Mouse (Mus musculus): ENCODE results near the gene Trim69. TPM values are rescaled to one million over a fixed set of nuclear protein-coding genes. Genes with fewer than 3 reads are reported as not detected.
"Not testable (repeated sequence)": the region's sequence is repeated elsewhere in the genome, so short reads cannot be mapped to it uniquely, and the experiment has no call there.

The Trim69 gene
- total RNA-seq, 2 experiments from 2014 or later = not detected

GRCm38 (mm10) chr2:122194509-122194929 is 34.0 kb downstream of the Trim69 start:
- ATAC-seq (ENCODE audit: poor library complexity, severe bottlenecking) = peak; percentile 45; the same call in 1 of the 2 replicates

GRCm38 (mm10) chr2:122201501-122201900 is 41.0 kb downstream of the Trim69 start:
- ATAC-seq (ENCODE audit: poor library complexity, severe bottlenecking) = no peak

- peak; percentile 27; the same call in 1 of the 2 replicates for ATAC-seq (ENCODE audit: poor library complexity, severe bottlenecking)
Observed at GRCm38 (mm10) chr2:122206440-122207107, 46.1 kb downstream of the Trim69 start.

GRCm38 (mm10) chr2:122210534-122211228 is 50.2 kb downstream of the Trim69 start:
- no peak for ATAC-seq (ENCODE audit: poor library complexity, severe bottlenecking)

GRCm38 (mm10) chr2:122217075-122217474 is 56.6 kb downstream of the Trim69 start:
- not testable (repeated sequence) for ATAC-seq (ENCODE audit: poor library complexity, severe bottlenecking)

GRCm38 (mm10) chr2:122218234-122218633 is 57.7 kb downstream of the Trim69 start:
- peak; percentile 52; the same call in 1 of the 2 replicates for ATAC-seq (ENCODE audit: poor library complexity, severe bottlenecking)

- no peak for ATAC-seq (ENCODE audit: poor library complexity, severe bottlenecking)
Observed at GRCm38 (mm10) chr2:122221378-122221777, 60.9 kb downstream of the Trim69 start.

GRCm38 (mm10) chr2:122221798-122222197 is 61.3 kb downstream of the Trim69 start:
- no peak for ATAC-seq (ENCODE audit: poor library complexity, severe bottlenecking)

- ATAC-seq (ENCODE audit: poor library complexity, severe bottlenecking) = peak; percentile 64
Observed at GRCm38 (mm10) chr2:122222272-122222671, 61.8 kb downstream of the Trim69 start.

- no peak for ATAC-seq (ENCODE audit: poor library complexity, severe bottlenecking)
Observed at GRCm38 (mm10) chr2:122223654-122224053, 63.2 kb downstream of the Trim69 start.

Other genes starting within 250 kb of the Trim69 start
- gene Ctdspl2, start 204.7 kb upstream of the Trim69 start, total RNA-seq (2015) = 41.3 and 44.9 TPM in 2 replicates
- 57.7 and 69.8 TPM in 2 replicates for gene Ctdspl2, start 204.7 kb upstream of the Trim69 start, total RNA-seq (2017)
- 0.07 and 0.18 TPM in 2 replicates for gene Mageb3, start 204.6 kb upstream of the Trim69 start, total RNA-seq (2015)
- 0.11 and 0.41 TPM in 2 replicates for gene Mageb3, start 204.6 kb upstream of the Trim69 start, total RNA-seq (2017)
- 14.5 and 15.3 TPM in 2 replicates for gene Eif3j1, start 132.2 kb upstream of the Trim69 start, total RNA-seq (2015)
- gene Eif3j1, start 132.2 kb upstream of the Trim69 start, total RNA-seq (2017) = 16.4 and 17.2 TPM in 2 replicates
- gene Spg11, start 42.3 kb upstream of the Trim69 start, total RNA-seq (2015) = 11.2 TPM in 2 replicates
- 14.8 and 15.3 TPM in 2 replicates for gene Spg11, start 42.3 kb upstream of the Trim69 start, total RNA-seq (2017)
- gene B2m, start 13.0 kb upstream of the Trim69 start, total RNA-seq (2015) = 5,498 and 5,622 TPM in 2 replicates
- gene B2m, start 13.0 kb upstream of the Trim69 start, total RNA-seq (2017) = 2,725 and 3,039 TPM in 2 replicates
- gene Patl2, start 25.5 kb downstream of the Trim69 start, total RNA-seq (2015) = not detected in 2 replicates
- not detected in 2 replicates for gene Patl2, start 25.5 kb downstream of the Trim69 start, total RNA-seq (2017)
- not detected in 2 replicates for gene Terb2, start 25.6 kb downstream of the Trim69 start, total RNA-seq (2015)
- not detected in 2 replicates for gene Terb2, start 25.6 kb downstream of the Trim69 start, total RNA-seq (2017)
- 26.3 and 27.8 TPM in 2 replicates for gene Sord, start 74.0 kb downstream of the Trim69 start, total RNA-seq (2015)
- gene Sord, start 74.0 kb downstream of the Trim69 start, total RNA-seq (2017) = 34.9 and 36.1 TPM in 2 replicates
- gene Duox2, start 137.7 kb downstream of the Trim69 start, total RNA-seq (2015) = not detected in 2 replicates
- not detected in 2 replicates for gene Duox2, start 137.7 kb downstream of the Trim69 start, total RNA-seq (2017)
- not detected in 2 replicates for gene Duoxa2, start 138.2 kb downstream of the Trim69 start, total RNA-seq (2015)
- not detected in 2 replicates for gene Duoxa2, start 138.2 kb downstream of the Trim69 start, total RNA-seq (2017)
- not detected in 2 replicates for gene Duoxa1, start 153.0 kb downstream of the Trim69 start, total RNA-seq (2015)
- not detected in 2 replicates for gene Duoxa1, start 153.0 kb downstream of the Trim69 start, total RNA-seq (2017)
- not detected in 2 replicates for gene Duox1, start 155.0 kb downstream of the Trim69 start, total RNA-seq (2015)
- gene Duox1, start 155.0 kb downstream of the Trim69 start, total RNA-seq (2017) = not detected in 2 replicates
- gene Shf, start 208.5 kb downstream of the Trim69 start, total RNA-seq (2015) = 0.31 and 2.1 TPM in 2 replicates
- gene Shf, start 208.5 kb downstream of the Trim69 start, total RNA-seq (2017) = 0.81 and 1.5 TPM in 2 replicates